Mouse (Mus musculus): Measurements from ENCODE around the gene Rgl2. TPM values are rescaled to one million over a fixed set of nuclear protein-coding genes. Genes with fewer than 3 reads are reported as not detected.
A peak's percentile ranks its signal among the peaks of the same experiment; 100 is the strongest.
"Not testable (repeated sequence)": the region's sequence is repeated elsewhere in the genome, so short reads cannot be mapped to it uniquely, and the experiment has no call there.

Rgl2 gene
- total RNA-seq (2021): 10 to 100 TPM; 54.8 to 57.9 TPM

- intact Hi-C loops (cut with DNase I): no loop called here
These were observed at the start of gene Rgl2 for GRCm38 (mm10) chr17:33929371-33930279. Gene Rgl2, plus strand, starts transcription at chr17:33929543.

GRCm38 (mm10) chr17:33884320-33884719 lies 45.0 kb upstream of the Rgl2 start:
- intact Hi-C loops (cut with DNase I); DNase-seq: not testable (repeated sequence)

More at GRCm38 (mm10) chr17:33929371-33930279, at the start of gene Rgl2:
- DNase-seq: peak; percentile 94 to 96

GRCm38 (mm10) chr17:33887802-33888201 lies 41.5 kb upstream of the Rgl2 start:
- intact Hi-C loops (cut with DNase I): not testable (repeated sequence)

GRCm38 (mm10) chr17:33888230-33888629 lies 41.1 kb upstream of the Rgl2 start:
- DNase-seq; intact Hi-C loops (cut with DNase I): not testable (repeated sequence)

More at GRCm38 (mm10) chr17:33887802-33888201, 41.5 kb upstream of the Rgl2 start:
- not testable (repeated sequence) for DNase-seq

GRCm38 (mm10) chr17:33889941-33890532 lies 39.3 kb upstream of the Rgl2 start:
- intact Hi-C loops (cut with DNase I); DNase-seq: not testable (repeated sequence)

GRCm38 (mm10) chr17:33890533-33891059 lies 38.7 kb upstream of the Rgl2 start, which contains the start of gene Kifc1:
Gene Kifc1, minus strand, starts transcription at chr17:33890661.
- peak; percentile 100 for DNase-seq
- intact Hi-C loops (cut with DNase I): no loop called here

GRCm38 (mm10) chr17:33891357-33891756 lies 38.0 kb upstream of the Rgl2 start:
- intact Hi-C loops (cut with DNase I): no loop called here

GRCm38 (mm10) chr17:33891892-33892291 lies 37.5 kb upstream of the Rgl2 start:
- DNase-seq; intact Hi-C loops (cut with DNase I): not testable (repeated sequence)

More at GRCm38 (mm10) chr17:33891357-33891756, 38.0 kb upstream of the Rgl2 start:
- DNase-seq: no peak

- intact Hi-C loops (cut with DNase I): no loop called here
- DNase-seq: no peak
These were observed 36.9 kb upstream of the Rgl2 start for GRCm38 (mm10) chr17:33892429-33892828.

- intact Hi-C loops (cut with DNase I); DNase-seq: not testable (repeated sequence)
These were observed 36.3 kb upstream of the Rgl2 start for GRCm38 (mm10) chr17:33893011-33893410.

- intact Hi-C loops (cut with DNase I): no loop called here
- no peak for DNase-seq
These were observed 32.1 kb upstream of the Rgl2 start for GRCm38 (mm10) chr17:33897114-33897794.

- DNase-seq; intact Hi-C loops (cut with DNase I): not testable (repeated sequence)
These were observed 31.1 kb upstream of the Rgl2 start for GRCm38 (mm10) chr17:33898193-33898592.

GRCm38 (mm10) chr17:33899642-33900041 lies 29.7 kb upstream of the Rgl2 start:
- intact Hi-C loops (cut with DNase I): no loop called here
- no peak for DNase-seq

- intact Hi-C loops (cut with DNase I): no loop called here
- DNase-seq: no peak
These were observed 28.9 kb upstream of the Rgl2 start for GRCm38 (mm10) chr17:33900281-33900988.

GRCm38 (mm10) chr17:33900989-33901314 lies 28.4 kb upstream of the Rgl2 start:
- DNase-seq: no peak
- intact Hi-C loops (cut with DNase I): no loop called here

GRCm38 (mm10) chr17:33901653-33902052 lies 27.7 kb upstream of the Rgl2 start:
- DNase-seq: no peak
- intact Hi-C loops (cut with DNase I): no loop called here

- intact Hi-C loops (cut with DNase I): no loop called here
- no peak for DNase-seq
These were observed 27.3 kb upstream of the Rgl2 start for GRCm38 (mm10) chr17:33902079-33902478.

GRCm38 (mm10) chr17:33902491-33902890 lies 26.9 kb upstream of the Rgl2 start:
- intact Hi-C loops (cut with DNase I): no loop called here
- no peak for DNase-seq

- intact Hi-C loops (cut with DNase I); DNase-seq: not testable (repeated sequence)
These were observed 25.3 kb upstream of the Rgl2 start for GRCm38 (mm10) chr17:33903911-33904651.

Data from heart, postnatal 10 days (tissue).